Mouse (Mus musculus) neural tube, embryonic 14.5 days (tissue): ENCODE measurements at regions not wholly inside any gene's neighbourhood (a gene's known extent, or its start where the extent isn't known, plus 50 kb on each side); places are given as distances from the start of the nearest gene placed in this dataset.
A peak's percentile ranks its signal among the peaks of the same experiment; 100 is the strongest.

Experiments used
- ATAC-seq: fragments of 200-750 bp; cut with Nextera tagmentation; 2 replicates; pipeline ENCODE4 v1.8.0; 2017; ENCODE audit warnings: low read depth, mild to moderate bottlenecking, moderate TSS enrichment, moderate library complexity
- H3K27ac ChIP-seq: fragments of 300-500 bp; sonication (generic); 2 replicates; pipeline ENCODE4 v1.5.1; 2014; ENCODE audit warnings: low read depth, mild to moderate bottlenecking, control low read depth, low read length, moderate library complexity, mixed read lengths
- H3K27me3 ChIP-seq: fragments of 300-500 bp; sonication (generic); 2 replicates; pipeline ENCODE4 v1.6.1; 2014; ENCODE audit warnings: low read length; ENCODE audit not compliant: control insufficient read depth, insufficient read depth
- H3K36me3 ChIP-seq: fragments of 300-500 bp; sonication (generic); 2 replicates; pipeline ENCODE4 v1.6.1; 2014; ENCODE audit warnings: low read length, mixed read lengths; ENCODE audit not compliant: control insufficient read depth, insufficient read depth
- H3K4me1 ChIP-seq: fragments of 300-500 bp; sonication (generic); 2 replicates; pipeline ENCODE4 v1.6.1; 2014; ENCODE audit warnings: low read length; ENCODE audit not compliant: control insufficient read depth, insufficient read depth
- H3K4me2 ChIP-seq: fragments of 300-500 bp; sonication (generic); 2 replicates; pipeline ENCODE4 v1.6.1; 2014; ENCODE audit warnings: mild to moderate bottlenecking, low read depth, low read length, control low read depth
- H3K4me3 ChIP-seq: fragments of 300-500 bp; sonication (generic); 2 replicates; pipeline ENCODE4 v1.5.1; 2014; ENCODE audit warnings: low read depth, low read length, control low read depth, mixed read lengths
- H3K9ac ChIP-seq: fragments of 300-500 bp; sonication (generic); replicated peaks from 2 replicates; pipeline ENCODE4 v1.6.1; 2014; ENCODE audit warnings: low read depth, mild to moderate bottlenecking, control low read depth, low read length, mixed read lengths
- H3K9me3 ChIP-seq: fragments of 300-500 bp; sonication (generic); 2 replicates; pipeline ENCODE4 v1.6.1; 2016; ENCODE audit warnings: low read length; ENCODE audit not compliant: control insufficient read depth
- WGBS: fragments of 180-500 bp; shearing (Covaris S2); extraction: QIAGEN DNeasy Blood & Tissue Kit; methylation state at CpG from one replicate; pipeline ENCODE4 v1.1.7; 2014; 5-methylcytosine and 5-hydroxymethylcytosine counted together

DNA sequence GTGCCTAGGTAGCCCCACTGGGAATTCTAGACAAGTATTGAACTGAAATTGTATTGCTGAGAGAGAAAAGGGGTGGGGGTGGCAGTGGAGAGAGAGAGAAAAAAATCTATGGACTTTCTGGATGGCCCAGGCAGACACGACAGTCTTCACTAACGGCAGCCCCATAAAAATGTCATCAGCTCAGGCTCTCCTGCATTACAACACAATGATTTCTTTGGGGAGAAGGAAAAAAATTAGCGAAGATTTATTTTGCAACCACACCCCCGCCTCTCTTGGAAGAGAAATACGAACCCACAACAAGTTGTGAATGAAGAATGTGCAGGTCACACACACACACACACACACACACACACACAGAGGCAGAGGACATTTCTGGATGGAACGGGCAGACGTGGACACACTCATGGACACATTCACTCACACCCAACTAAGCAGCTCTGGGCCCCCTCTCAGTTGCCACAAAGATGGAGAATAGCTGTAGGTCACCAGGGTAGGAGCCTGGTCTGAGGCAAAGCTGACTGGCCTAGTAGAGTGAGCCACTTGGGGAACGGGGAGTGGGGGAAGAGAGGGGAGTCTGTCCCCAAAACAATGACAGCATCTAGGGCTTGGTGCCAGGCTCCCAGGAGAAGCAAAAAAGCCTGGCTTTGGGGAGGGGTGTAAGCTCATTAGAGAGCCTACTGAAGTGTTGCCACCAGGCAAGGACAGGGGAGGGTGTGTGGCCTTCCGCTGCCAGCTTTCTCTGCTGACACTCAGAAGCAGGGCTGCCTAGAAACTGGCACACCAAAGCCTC is 201.0 kb downstream of the Sox9 start:
- no peak overlapping the region for H3K9ac ChIP-seq
- H3K36me3 ChIP-seq = no peaks in the 10 kb centered on the region
- peaks cover 16% of the 10 kb centered on the region for H3K4me1 ChIP-seq
- H3K27ac ChIP-seq = peak overlapping the region; percentile 57
- 21% methylated on average over 9 of the region's 9 CpGs for WGBS
- H3K4me3 ChIP-seq = no peak overlapping the region
- ATAC-seq = peak; percentile 74
- H3K4me2 ChIP-seq = no peak overlapping the region
- H3K27me3 ChIP-seq = no peaks in the 10 kb centered on the region
- no peaks in the 10 kb centered on the region for H3K9me3 ChIP-seq

DNA sequence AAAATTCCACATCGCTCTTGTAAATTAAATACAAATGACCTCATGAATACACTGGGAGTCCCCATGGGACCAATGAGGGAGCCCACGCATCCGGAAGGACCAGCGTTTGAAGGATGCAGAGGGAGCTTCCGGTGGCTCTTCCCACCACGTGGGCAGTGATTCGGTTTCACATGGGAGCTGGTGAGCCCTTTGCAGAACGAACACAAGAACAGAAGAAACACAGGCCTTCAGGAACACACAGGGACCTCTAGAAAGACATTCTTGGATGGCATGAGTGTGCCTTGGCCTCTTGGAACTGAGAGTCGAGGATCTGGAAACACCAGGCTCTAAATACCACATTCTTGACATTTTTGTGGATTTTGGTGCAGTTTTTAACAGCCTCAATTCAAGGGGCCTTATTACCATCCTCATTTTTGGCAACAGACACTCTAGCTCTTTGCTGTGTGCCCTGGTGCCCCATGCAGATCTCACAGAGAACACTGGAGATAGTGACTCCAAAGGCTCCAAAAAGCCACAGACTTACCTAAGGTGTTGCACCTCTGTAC is 204.1 kb downstream of the Sox9 start:
- ATAC-seq = no peak
- Histone ChIP-seq H3K9ac (no peak overlapping the region), H3K36me3 (no peaks in the 10 kb centered on the region), H3K9me3 (no peaks in the 10 kb centered on the region), H3K27ac (no peak overlapping the region), H3K4me3 (no peak overlapping the region), H3K4me1 (peaks cover 16% of the 10 kb centered on the region), H3K27me3 (no peaks in the 10 kb centered on the region), H3K4me2 (no peak overlapping the region)
- 63% methylated on average over 9 of the region's 9 CpGs for WGBS

DNA sequence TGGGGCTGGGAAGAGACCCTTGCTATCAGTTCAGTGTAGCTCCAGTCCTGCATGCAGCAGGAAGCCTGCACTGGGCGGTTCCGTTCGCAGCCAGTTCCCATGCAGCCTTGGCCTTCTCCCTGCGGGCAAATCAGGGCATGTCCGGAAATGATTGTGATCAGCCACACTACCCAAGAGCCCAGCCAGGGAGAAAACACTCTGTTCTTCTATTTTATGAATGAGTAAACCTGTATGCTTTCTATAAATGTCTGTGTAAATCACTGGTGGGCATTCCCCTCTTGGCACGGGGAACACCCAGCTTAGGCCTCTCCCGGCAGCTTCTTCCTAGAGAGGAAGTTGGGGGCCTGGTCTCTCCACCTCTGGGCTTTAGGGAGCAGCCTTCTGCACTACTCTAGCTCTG is 205.8 kb downstream of the Sox9 start:
- Histone ChIP-seq H3K27ac (no peak overlapping the region), H3K4me2 (no peak overlapping the region), H3K36me3 (no peaks in the 10 kb centered on the region), H3K9me3 (no peaks in the 10 kb centered on the region), H3K4me3 (no peak overlapping the region), H3K9ac (no peak overlapping the region), H3K4me1 (peaks cover 14% of the 10 kb centered on the region; the same call in 1 of the 2 replicates), H3K27me3 (no peaks in the 10 kb centered on the region)
- WGBS = 61% methylated on average over 7 of the region's 7 CpGs
- no peak for ATAC-seq

DNA sequence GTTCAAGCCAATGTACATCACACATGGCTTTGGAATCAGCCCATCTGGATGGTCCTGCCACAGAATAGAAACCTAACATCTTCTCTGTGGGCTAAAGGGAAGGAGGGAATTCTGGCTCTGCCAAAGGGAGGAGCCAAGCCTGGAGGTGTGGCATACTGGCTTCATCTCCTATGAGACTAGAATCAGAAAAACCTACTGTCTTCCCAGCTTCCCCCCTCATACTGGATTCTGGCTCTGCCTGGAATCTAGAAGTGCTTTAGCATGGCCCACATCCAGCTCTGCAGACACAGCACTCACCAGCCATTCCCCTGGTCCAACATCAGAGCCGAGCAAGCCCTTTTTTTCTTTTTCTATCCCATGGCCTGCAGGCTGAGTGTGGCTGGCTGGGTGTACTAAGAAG is 206.9 kb downstream of the Sox9 start:
- no peak for ATAC-seq
- H3K36me3 ChIP-seq = no peaks in the 10 kb centered on the region
- H3K9me3 ChIP-seq = no peaks in the 10 kb centered on the region
- no peak overlapping the region for H3K27ac ChIP-seq
- 0 out of 2 replicates have a peak, but pooled peaks cover 8% of the 10 kb centered on the region for H3K4me1 ChIP-seq
- WGBS = 67% methylated on average over 1 of the region's 1 CpGs
- H3K4me3 ChIP-seq = no peak overlapping the region
- no peak overlapping the region for H3K9ac ChIP-seq
- H3K27me3 ChIP-seq = no peaks in the 10 kb centered on the region
- no peak overlapping the region for H3K4me2 ChIP-seq

DNA sequence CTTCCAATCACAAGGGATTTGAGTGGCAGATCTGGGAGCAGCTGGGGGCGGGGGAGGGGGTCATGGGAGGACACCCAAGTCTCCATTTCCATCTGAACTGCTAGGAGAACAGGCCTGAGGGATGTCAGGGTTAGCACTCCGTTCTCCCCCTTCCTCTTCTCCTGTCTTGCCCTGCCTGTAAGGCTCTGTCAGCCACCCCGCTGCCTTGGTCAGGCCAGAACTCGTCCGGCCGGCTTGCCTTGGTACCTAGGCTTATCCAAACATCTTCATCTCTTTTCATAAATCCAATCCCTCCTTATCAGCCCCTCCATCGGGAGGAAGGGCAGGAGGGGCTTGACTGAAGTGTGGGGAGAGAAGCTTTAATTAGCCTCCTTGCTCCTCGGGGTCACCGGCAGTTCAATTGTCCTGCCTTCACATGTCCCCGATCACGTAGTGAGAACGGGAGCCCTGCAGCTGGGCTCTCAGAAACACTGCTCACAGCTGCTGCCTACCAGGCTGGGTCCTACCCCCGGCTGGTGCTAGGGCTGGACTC is 208.0 kb downstream of the Sox9 start:
- no peak for ATAC-seq
- no peak overlapping the region for H3K27ac ChIP-seq
- no peak overlapping the region for H3K4me3 ChIP-seq

DNA sequence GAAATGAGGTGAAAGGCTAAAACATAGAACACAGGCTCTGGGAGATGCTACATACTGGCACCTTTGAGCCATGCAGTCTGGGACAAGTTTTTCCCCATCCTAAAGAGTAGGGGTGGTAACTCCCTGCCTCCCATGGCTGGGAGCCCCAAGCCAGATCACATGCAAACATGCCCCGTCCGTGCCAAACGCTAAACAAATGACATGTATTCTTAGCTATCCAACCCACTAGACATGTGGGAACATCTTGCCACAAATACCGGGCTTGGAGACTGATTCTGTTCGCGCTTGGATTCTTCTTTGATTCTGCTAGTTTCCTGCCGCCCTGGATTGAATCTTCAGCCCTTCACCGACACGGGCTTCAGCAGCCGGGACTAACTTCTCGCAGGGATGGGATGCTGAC is 208.7 kb downstream of the Sox9 start:
- H3K4me1 ChIP-seq = 0 out of 2 replicates have a peak, but pooled peaks cover 8% of the 10 kb centered on the region

More for the DNA sequence above, 208.0 kb downstream of the Sox9 start:
- Histone ChIP-seq H3K9ac (no peak overlapping the region), H3K4me2 (no peak overlapping the region), H3K27me3 (no peaks in the 10 kb centered on the region), H3K4me1 (0 out of 2 replicates have a peak, but pooled peaks cover 8% of the 10 kb centered on the region), H3K9me3 (no peaks in the 10 kb centered on the region), H3K36me3 (no peaks in the 10 kb centered on the region)
- 30% methylated on average over 13 of the region's 13 CpGs for WGBS

DNA sequence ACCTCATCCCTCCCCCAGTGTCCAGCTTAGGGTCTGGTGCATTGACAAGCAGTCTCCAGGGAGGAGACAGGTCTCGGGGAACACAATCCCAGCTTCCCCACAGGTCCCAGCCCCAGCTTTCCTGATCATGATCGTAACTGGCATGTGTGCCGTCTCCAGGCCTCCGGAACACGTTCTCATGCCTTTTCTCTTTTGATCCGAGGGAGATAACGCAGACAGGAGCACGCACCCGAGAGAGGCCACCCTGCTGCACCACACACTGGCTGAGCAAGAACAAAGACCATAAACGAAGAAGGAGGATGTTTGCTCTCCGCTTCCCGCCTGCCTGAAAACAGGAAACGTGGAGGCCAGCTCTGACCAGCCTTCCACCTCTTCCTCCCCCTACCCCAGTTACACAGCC is 209.8 kb downstream of the Sox9 start:
- Histone ChIP-seq H3K4me1 (0 out of 2 replicates have a peak, but pooled peaks cover 8% of the 10 kb centered on the region), H3K9me3 (no peaks in the 10 kb centered on the region), H3K36me3 (no peaks in the 10 kb centered on the region), H3K27me3 (no peaks in the 10 kb centered on the region), H3K4me3 (no peak overlapping the region), H3K27ac (no peak overlapping the region), H3K4me2 (no peak overlapping the region), H3K9ac (no peak overlapping the region)
- 29% methylated on average over 13 of the region's 13 CpGs for WGBS
- ATAC-seq = no peak

More for the DNA sequence above, 208.7 kb downstream of the Sox9 start:
- WGBS = 81% methylated on average over 11 of the region's 11 CpGs
- Histone ChIP-seq H3K4me3 (no peak overlapping the region), H3K4me2 (no peak overlapping the region), H3K9ac (no peak overlapping the region), H3K9me3 (no peaks in the 10 kb centered on the region), H3K27ac (no peak overlapping the region), H3K27me3 (no peaks in the 10 kb centered on the region), H3K36me3 (no peaks in the 10 kb centered on the region)
- no peak for ATAC-seq

DNA sequence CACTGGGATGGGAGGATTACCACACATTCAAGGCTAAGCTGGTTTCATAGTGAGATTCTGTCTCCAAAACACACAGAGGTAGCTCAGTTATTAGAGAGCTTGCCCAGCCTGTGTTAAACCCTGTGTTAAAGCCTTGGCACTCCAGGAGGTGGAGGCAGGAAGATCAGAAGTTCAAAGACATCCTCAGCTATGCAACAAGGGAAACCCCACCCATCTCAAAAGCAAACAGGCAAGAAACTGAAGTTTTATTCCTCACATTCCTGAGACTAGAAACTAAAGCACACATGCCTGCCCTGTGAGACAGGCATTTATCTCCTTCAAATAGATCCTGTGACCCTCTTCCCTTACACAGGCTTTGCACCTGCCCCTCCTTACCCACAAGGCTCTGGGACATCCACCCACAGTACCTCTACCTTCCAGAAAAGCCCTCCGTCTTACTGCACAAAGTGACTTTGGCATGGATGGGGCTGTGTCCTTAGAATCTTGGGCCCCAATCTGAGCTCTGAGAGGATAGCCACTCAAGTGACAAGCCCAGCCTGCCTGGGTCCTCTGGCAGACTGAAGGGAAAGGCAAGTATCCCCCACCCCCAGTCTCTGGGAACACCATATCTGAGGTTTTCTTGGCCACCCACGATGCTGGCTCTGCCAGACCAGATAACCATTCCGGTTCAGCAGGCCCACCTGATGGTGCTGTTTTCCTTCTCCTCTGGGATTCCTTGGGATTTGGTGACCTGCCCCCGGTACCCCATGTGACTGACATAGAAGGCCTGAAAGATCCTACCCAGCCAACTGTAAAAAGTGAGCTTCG is 217.0 kb downstream of the Sox9 start:
- H3K36me3 ChIP-seq = no peaks in the 10 kb centered on the region
- WGBS = 65% methylated on average over 5 of the region's 5 CpGs
- H3K4me1 ChIP-seq = no peaks in the 10 kb centered on the region
- H3K9ac ChIP-seq = no peak overlapping the region
- no peak overlapping the region for H3K4me2 ChIP-seq
- H3K27ac ChIP-seq = no peak overlapping the region
- ATAC-seq = no peak
- no peaks in the 10 kb centered on the region for H3K27me3 ChIP-seq
- no peaks in the 10 kb centered on the region for H3K9me3 ChIP-seq
- H3K4me3 ChIP-seq = no peak overlapping the region
